Mouse (Mus musculus): ENCODE measurements at regions not wholly inside any gene's neighbourhood (a gene's known extent, or its start where the extent isn't known, plus 50 kb on each side); places are given as distances from the start of the nearest gene placed in this dataset.
A peak's percentile ranks its signal among the peaks of the same experiment; 100 is the strongest.
"Not testable (repeated sequence)": the region's sequence is repeated elsewhere in the genome, so short reads cannot be mapped to it uniquely, and the experiment has no call there.

DNA sequence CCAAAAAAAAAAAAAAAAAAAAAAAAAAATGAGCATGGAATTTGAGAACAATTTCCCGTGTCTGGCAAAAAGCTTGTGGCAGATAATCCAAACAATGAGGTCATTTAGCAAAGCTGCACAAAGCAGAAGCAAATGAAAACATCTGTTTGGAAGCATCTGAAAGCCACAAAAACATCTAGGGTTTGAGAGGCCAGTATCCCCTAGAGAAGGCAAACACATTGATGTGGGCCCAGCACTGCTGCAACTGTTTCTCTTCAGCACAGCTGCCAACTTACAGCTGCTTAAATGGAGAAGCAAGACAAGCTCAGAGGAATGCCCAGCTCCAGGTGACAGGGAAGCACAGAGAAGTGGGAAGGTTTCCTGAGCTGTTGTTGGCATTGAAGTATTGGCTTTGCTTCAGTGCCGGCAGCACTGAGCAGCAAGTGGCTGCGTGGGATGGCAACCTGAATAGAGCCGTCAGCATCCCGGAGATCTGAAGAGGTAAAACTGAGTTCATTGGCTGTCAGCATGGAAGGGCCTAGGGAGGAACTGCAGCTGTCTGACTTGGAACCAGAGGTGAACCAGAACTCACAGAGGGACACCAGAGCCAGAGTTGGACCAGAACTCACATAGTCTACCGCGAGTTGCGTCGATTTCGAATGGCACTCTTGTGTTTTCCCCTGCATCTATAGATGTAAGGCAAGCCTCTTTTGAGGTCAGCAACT is 193.8 kb upstream of the Gm17728 start:
- intact Hi-C loops (cut with DNase I) = no loop called here
- DNase-seq (ENCODE audit: low spot score in 2 of 2) = peak; percentile 30 to 77

DNA sequence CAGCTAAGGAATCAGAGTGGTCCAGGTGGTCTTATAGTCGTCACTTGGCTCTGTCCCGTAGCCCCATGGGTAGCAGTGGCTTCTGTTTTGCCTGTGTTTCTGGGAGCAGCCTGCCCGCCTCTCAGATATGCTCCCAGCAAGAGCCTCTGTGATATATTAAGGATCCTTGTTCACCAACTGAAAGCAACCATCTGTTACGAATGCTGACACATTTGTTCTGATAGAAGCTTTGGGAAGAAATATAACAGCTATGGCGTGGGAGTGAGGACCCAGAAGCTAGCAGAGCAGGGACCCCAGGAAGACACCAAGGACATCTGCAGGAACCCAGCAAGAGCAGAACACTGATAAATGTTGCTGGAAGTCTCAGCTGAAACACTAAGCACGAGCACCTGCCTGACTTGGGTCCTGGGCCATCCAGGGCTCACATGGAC is 186.7 kb upstream of the Gm17728 start:
- DNase-seq (ENCODE audit: low spot score in 2 of 2) = peak; percentile 56 to 84
- intact Hi-C loops (cut with DNase I) = loop anchor here (2.0 kb wide), 1 partner anchor 66 kb away; no protein-coding TSS in a partner anchor

DNA sequence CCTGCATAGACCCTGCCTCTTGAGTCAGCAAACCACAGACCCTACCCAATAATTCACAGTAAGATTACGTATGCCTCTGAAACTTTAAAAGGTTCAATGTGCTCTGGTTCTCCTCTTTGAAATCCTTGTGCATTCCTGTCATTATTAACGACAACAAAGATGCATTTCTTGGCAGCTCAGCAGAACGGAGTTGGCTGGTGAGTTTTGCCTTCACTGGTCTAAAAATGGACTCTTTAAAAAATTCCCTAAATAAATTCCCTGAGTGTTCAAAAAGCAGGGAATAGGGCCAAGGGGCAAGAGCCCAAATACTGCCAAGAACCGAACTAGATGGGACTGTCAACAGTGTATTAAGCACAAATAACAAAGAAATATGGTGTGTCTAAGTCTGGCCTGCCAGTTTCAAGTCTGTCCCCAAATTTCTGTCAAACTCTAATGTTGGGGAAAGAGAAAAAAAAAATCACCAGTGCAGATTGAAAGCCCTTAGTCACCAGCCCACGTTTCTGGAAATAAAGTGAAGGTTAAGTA is 163.2 kb upstream of the Gm17728 start:
- peak; percentile 17 to 40 for DNase-seq (ENCODE audit: low spot score in 2 of 2)
- intact Hi-C loops (cut with DNase I) = no loop called here

DNA sequence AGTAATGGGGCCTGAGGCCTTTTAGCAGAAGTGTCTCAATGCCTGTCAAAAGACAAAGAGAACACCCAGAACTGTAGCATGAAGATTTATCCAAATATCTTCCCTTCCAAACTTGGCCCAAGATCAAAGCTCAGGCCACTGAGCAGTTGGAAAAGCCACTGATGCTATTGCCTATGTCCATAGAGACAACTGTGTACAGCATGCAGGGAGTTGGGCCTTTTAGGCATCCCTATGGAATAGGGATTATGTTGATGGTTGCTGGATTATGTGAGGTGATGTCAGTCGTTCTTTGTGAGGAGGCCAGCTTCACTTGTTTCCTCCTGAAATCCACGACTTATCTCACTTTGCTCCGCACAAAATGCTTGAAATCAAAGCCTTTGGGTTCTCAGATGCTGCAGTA is 153.1 kb upstream of the Gm17728 start:
- intact Hi-C loops (cut with DNase I) = no loop called here
- no peak for DNase-seq (ENCODE audit: low spot score in 2 of 2)

DNA sequence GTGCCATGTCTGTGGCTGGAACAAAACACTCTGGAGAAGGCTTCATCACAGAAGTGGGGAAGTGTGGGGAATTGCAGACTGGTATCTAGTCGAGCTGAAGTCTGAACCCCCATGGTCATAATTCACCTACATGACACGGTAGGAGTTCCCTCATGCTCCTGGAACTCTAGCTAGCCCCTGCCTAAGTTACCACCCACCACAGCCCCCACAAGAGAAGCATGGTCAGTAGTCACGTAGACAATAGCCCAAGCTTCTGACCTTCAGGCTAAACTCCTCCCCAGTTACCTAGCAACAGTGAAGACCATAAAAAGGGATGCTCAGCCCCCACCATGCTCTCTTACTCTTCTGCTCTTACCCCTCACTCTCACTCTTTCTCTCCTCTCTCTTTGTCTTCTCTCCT is 143.8 kb upstream of the Gm17728 start:
- intact Hi-C loops (cut with DNase I); DNase-seq (ENCODE audit: low spot score in 2 of 2): not testable (repeated sequence)

DNA sequence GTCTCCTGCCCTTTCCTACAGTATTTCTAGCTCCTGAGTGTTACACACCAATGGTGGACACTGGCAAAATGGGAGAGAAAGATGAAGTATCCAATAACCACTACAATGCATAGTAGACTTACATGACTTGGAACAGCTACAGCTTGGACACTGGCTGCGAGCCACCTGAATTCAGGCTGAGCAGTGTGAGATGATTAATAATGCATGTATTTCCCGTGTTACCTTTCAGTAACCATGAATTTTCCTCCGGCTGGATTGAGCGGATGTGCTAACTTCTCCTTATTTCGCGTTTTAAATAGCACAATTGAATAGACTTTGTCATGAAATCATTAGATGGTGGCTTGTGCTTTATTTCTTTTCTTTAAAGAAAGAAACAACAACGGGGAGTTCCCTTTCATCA is 142.4 kb upstream of the Gm17728 start:
- DNase-seq (ENCODE audit: low spot score in 2 of 2) = no peak
- intact Hi-C loops (cut with DNase I) = no loop called here

DNA sequence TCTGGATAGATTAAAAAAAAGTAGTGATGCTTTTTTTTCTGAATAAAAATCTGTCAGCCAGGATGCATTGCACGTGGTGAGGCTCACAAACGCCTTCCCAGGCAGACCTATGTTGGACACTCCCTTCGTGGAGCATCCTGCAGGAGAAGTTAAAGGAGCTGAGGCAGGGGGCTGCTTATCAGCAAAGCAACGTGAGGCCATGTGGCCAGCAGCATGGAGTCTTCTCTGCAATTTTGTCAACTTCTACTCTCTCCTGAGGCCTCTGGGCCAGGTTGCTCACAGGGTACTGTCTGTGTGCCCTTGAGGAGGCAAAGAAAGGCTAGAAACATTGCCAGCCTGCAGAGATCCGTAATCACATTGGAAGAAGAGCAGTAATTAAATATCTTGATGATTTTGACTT is 140.0 kb upstream of the Gm17728 start:
- intact Hi-C loops (cut with DNase I) = no loop called here
- no peak for DNase-seq (ENCODE audit: low spot score in 2 of 2)

DNA sequence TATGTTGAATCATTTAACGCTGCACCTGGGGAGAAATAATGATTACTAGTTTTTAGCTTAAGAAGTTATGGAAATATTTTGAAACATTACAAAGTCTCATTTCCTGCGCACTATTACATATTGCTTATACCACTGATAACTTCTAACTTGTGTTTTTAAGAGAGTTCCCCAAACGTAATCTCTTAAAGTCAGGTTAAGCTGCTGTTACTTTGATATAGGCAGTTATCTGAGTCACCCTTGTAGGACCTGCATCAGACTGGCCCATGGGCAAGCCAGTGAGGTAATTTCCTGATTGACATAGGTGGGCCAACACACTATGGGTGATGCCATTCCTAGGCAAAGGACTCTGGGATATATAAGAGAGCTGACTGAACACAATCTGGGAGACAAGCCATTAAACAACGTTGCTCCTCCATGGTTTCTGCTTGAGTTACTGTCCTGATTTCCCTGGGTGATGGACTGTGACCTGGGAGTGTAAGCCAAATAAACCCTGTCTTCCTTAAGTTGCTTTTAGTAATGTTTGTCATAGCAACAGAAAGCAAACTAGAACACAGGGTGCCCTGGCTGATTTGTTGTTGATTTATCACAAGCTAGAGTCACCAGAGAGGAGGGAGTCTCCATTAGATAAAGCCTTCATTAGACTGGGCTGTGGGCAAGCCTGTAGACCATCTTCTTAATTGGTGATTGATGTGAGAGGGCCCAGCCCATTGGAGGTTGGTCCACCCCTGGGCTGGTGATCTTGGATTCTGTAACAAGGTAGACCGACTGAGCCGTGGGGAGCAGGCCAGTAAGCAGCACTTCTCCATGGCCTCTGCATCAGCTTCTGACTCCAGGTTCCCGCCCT is 139.3 kb upstream of the Gm17728 start:
- intact Hi-C loops (cut with DNase I) = no loop called here
- no peak for DNase-seq (ENCODE audit: low spot score in 2 of 2)

DNA sequence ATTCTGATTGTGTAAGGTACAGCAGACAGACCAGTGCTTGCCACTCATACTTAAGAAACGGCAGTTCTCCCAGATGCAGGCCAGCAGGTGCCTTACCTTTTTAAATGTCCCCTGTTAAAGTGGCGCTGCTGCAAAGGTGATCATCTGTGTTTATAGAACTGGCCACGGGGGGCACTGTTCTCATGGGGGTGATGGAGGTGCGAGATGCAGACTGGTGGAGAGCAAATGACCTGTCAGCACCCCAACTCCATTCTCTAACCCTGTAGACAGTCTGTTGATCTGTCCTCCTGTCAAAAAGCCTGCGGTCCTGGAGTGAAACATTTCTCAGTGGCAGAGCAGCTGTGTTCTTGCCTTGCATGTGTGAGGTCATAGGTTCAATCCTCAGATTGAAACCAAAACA is 135.4 kb upstream of the Gm17728 start:
- intact Hi-C loops (cut with DNase I) = no loop called here
- DNase-seq (ENCODE audit: low spot score in 2 of 2) = no peak

DNA sequence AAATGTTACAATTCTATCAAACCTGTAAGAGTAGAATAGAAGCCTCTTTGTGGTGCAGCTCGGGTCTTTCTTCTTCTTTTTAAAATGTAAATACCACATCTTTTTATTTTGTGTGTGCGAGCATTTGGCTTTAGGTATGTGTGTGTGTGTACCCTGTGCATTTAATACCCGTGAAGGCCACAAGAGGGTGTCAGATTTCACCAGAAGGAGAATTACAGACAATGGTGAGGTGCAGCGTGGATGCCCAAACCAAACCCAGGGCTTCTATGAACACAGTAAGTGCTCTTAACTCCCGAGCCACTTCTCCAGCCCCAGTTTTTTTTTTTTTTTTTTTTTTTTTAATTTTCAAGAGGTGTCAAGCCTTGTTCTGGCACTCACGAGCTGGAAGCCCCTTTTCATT is 135.0 kb upstream of the Gm17728 start:
- intact Hi-C loops (cut with DNase I) = no loop called here
- DNase-seq (ENCODE audit: low spot score in 2 of 2) = no peak

DNA sequence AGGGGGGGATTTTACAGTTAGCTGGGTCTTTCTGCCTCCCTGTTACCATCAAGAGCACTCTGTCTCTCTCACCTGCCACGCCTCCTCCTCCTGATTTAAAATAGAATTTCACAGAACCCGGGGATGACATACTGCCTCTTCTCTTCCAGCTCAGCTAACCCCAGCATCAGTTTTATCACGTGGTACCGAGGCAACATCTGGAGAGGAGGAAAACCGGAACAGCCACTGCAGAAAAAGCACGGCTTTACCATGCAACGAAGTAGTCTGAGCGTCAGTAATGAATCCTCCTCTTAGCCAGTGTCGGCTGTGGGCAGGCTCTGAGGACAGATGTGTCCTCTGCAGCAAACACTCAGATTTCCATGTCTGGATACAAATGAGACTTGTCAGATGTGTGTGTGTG is 134.2 kb upstream of the Gm17728 start:
- peak; percentile 16 to 38 for DNase-seq (ENCODE audit: low spot score in 2 of 2)
- intact Hi-C loops (cut with DNase I) = no loop called here

DNA sequence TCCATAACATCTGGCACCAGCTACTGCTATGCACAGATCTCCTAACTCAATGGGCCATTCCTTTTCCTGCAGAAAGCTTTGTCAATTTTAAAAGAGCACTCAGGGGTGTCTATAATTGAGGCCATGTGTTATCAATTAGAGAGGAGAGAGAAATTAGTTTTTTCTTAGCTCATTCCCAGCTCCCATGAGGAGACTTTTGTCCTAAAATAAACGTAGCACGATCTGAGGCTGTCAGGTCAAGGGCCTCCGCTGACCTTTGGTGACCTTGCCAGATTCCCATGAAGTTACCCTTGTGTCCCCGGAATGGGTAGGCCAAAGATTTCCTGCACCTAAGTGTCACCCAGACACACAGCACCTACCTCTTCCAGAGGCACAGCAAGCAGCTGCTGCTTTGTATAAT is 130.3 kb upstream of the Gm17728 start:
- DNase-seq (ENCODE audit: low spot score in 2 of 2) = no peak
- intact Hi-C loops (cut with DNase I) = no loop called here

DNA sequence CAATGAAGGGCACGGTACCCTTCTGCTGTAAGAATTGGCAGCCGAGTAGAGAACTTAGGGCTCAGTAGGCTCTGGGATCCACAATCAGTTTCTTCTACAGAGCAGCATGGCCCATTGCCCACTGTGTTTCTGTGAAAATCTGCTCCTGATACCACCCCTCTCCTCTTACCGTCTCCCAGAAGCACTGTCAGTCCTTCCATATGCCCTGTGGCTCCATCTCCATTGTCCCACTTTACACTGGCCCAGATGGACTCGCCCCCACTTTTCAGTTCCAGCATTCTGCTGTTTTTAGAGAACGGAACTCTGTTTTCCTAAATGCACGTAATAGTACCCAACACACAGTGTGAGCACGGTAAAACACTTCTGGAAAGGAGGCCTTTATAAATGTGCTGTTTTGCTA is 129.6 kb upstream of the Gm17728 start:
- intact Hi-C loops (cut with DNase I) = no loop called here

DNA sequence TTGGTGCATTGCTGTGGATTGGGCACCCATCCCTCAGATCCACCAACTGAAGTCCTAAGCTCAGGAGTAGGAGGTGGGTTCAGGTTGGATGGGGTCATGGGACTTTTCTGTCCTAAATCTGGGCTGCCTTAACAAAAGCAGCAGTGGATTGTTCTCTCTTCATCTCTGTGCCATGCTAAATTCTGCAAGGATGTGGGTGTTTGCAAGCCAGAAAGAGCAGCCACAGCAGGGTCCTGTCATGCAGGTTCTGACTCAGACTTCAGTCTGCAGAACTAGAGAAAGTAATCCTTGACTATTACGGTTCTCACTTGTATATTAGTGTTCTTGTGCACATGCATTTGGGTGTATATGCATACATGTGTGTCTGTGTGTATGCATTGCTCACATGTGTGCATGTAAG is 125.5 kb upstream of the Gm17728 start:
- DNase-seq (ENCODE audit: low spot score in 2 of 2) = peak in 1 of 2 experiments; percentile 72
- intact Hi-C loops (cut with DNase I) = no loop called here

More for the DNA sequence above, 129.6 kb upstream of the Gm17728 start:
- peak; percentile 23 to 82 for DNase-seq (ENCODE audit: low spot score in 2 of 2)

DNA sequence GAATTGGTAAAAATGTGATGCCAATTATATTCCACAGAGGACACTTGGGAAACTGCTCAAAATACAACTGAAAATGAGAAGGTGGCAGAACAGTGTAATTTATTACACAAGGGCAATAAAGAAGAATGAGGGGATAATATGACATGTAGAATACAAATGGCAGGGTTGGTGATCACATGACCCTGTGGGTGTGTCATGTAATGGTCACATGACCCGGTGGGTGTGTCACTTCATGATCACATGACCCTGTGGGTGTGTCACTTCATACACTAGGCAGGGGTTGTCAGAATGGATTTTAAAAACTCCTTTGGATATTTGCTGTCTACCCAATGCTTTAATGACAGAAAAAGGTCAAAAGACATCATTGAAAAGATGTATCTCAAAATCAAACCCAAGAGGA is 123.6 kb upstream of the Gm17728 start:
- intact Hi-C loops (cut with DNase I) = no loop called here
- DNase-seq (ENCODE audit: low spot score in 2 of 2) = no peak

DNA sequence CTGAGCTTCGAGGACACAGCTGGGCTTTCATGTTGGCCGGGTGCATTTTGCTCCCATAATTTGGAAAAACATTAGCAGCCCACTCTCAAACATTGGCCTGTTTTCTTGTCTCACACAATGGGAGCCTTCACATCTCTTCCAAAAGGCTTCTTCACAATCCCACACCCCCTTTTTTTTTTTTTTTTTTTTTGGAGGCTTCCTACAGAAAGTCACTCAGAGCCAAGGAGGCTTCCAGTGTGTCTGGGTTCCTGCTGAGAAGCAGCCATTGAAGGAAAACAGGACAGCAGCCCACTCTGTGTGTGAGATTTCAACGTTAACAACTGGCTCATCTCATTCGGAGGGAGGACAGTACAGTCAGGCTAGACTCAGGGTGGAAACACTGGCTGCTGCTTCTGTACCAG is 120.8 kb upstream of the Gm17728 start:
- intact Hi-C loops (cut with DNase I) = loop anchor here (2.0 to 10.0 kb wide), 2 partner anchors 66 to 384 kb away; no protein-coding TSS in a partner anchor
- peak; percentile 28 to 79 for DNase-seq (ENCODE audit: low spot score in 2 of 2)

DNA sequence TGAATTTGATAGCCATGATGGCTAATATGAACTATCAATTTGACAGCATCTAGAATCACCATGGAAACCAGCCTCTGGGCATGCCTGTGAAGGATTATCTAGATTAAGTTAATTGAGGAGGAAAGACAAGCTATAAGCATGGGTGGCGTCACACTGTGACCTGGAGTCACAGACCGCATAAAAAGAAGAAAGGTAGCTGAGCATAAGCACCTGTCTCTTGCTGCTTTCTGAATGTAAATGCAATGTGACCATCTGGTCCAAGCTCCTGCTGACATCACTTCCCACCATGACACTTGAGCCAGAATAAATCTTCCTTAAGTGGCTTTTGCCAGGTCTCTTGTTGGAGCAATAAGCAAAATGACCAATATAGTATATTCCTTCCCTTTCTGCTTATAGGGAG is 113.4 kb upstream of the Gm17728 start:
- intact Hi-C loops (cut with DNase I) = loop anchor here (10.0 kb wide), 1 partner anchor 376 kb away; no protein-coding TSS in a partner anchor
- DNase-seq (ENCODE audit: low spot score in 2 of 2) = no peak

DNA sequence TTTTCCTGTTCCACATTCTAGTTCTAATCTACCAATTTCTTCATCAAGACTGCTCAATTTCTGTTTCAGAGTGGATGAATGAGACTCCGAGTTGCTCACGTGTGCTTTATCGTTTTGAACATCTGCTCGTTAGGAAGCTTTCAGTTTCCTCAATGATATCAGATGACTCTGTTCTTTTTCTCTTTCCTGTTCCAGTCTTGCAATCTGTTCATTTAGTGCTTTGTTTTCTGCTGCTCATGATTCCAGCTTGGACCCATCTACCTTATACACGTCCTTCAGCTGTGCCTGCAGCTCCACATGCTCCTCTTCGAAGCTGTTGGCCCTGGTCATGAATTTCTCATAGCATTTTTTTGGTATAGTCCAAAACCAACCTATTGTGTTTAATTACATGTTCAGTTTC is 99.1 kb upstream of the Gm17728 start:
- DNase-seq (ENCODE audit: low spot score in 2 of 2) = no peak
- intact Hi-C loops (cut with DNase I) = no loop called here

DNA sequence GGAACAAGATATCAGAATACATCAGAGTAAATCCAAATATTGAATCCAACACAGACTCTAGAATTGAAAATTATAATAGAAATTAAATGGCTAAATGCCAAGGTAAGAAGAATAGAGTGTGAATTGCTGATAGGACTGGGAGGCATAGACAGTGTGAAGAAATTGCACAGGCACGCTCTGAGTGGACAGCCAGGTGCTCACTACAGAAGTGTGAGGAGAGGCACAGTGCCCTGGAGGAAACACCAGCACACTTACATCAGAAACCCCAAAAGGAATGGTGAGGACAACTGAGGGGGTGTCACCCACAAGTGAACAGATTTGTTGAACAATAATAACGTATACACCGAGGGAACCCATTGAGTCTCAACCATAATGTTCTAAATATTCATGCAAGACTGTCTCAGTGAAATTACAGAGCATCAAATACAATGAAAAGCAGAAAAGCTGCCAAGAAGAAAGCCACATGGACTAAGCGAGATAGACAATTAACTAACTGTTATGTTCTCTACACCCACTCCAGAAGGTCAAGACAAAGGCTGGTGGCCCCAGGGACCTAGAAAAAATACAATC is 92.9 kb upstream of the Gm17728 start:
- DNase-seq (ENCODE audit: low spot score in 2 of 2) = no peak
- intact Hi-C loops (cut with DNase I) = no loop called here

DNA sequence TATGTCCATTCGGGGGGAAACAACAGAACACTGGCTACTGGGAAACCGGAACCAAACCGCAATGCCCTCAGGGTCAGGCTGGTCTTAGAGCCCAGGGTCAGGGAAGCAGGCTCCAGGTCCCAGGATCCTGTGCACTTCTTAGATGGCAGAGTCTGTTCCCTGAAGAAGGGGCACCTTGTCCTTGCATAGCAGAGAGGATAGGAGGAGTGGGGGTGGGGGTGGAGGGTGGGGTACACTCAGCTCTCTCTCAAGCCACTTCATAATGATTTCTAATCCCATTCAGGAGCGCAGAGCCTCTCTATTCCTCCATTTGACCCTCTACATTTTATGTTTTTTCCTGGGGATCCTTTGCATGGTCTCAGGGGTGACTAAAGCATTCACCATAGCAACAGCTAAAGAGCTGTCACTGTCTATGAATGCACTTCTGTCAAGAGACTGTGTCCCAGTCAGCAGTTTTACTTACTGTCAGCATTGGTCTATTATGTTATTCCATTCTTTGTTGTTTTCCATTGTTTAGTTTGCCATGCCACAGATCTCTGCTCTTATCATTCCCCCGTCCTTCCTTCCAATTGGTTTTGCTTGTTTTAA is 64.2 kb upstream of the Gm17728 start:
- intact Hi-C loops (cut with DNase I) = no loop called here
- DNase-seq (ENCODE audit: low spot score in 2 of 2) = no peak

All from left cerebral cortex, postnatal 25 days (tissue).